In the genomic region with DNA sequence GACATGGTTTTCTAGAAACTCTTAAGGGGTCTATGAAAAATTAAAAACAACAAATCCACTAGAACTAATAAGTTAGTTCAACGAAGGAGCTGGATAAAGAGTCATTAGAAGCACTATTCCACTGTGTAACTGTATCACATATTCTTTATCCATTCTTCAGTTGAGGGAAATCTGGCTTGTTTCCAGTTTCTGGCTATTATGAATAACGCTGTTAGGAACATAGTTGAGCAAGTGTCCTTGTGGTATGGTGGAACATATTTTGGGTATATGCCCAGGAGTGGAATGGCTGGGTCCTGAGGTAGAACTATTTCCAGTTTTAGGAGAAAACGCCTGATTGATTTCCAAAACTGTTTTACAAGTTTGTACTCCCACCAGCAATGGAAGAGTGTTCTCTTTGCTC, we compare ENCODE assay signal across 16 mouse cellular contexts.
"Had no signal": no experiment of that assay in that cellular context is flagged by ENCODE, and none has a peak within 500 bp of the region (broad histone marks: within the 10 kb centered on the region; RNA-seq: fewer than 3 reads in every experiment).

No protein-coding gene starts in this region.

- ATAC-seq: midbrain, embryonic 16.5 days had no signal

- H3K4me1 ChIP-seq: limb, embryonic 13.5 days; neural tube, embryonic 13.5 days had no signal

- H3K27me3 ChIP-seq: limb, embryonic 13.5 days; neural tube, embryonic 13.5 days had no signal

- H3K4me3 ChIP-seq: limb, embryonic 13.5 days; midbrain, embryonic 10.5 days; neural tube, embryonic 13.5 days had no signal

- H3K9me3 ChIP-seq: midbrain, embryonic 10.5 days had no signal

- H3K36me3 ChIP-seq: limb, embryonic 13.5 days; midbrain, embryonic 10.5 days; neural tube, embryonic 13.5 days had no signal

- H3K9ac ChIP-seq: limb, embryonic 13.5 days; liver, embryonic 14.5 days; neural tube, embryonic 13.5 days had no signal

- H3K4me2 ChIP-seq: limb, embryonic 13.5 days; neural tube, embryonic 13.5 days had no signal

- DNase-seq: kidney, adult 18-20 months; kidney, postnatal 10 days; kidney, postnatal 4 days; left cerebral cortex, postnatal 4 days; lung, adult 2 months; lung, postnatal 14 days; retina, postnatal 1 day; right cerebral cortex, postnatal 4 days; spleen, adult 18-20 months; thymus, adult 2 months; thymus, postnatal 25 days had no signal

- H3K27ac ChIP-seq: limb, embryonic 13.5 days; liver, embryonic 14.5 days; midbrain, embryonic 10.5 days; neural tube, embryonic 13.5 days had no signal
